Mouse (Mus musculus): ENCODE data around the gene Bco1.

Gene Bco1

DNA sequence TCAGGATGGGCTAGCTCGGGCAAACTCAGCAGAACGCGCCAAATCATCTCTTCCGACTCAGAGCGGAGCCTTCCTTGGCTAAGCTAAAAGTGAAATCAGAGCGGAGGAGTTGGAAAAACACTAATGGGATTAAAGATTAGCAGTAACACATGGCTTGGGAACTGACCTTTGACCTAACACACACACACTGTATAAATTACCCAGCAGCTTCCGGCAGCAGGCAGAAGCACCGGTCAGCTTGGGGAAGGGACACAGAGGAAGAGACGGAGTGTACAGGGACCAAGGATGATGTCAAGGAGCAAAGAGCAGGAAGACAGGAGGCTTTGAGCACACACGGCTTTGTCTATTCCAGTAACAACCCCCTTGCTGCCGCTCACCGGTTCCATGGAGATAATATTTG, at the start of gene Bco1:
Gene Bco1, plus strand, starts transcription at position 208 of the 400 bp plus-strand sequence.
- no peak for DNase-seq (ENCODE audit: low read depth)

DNA sequence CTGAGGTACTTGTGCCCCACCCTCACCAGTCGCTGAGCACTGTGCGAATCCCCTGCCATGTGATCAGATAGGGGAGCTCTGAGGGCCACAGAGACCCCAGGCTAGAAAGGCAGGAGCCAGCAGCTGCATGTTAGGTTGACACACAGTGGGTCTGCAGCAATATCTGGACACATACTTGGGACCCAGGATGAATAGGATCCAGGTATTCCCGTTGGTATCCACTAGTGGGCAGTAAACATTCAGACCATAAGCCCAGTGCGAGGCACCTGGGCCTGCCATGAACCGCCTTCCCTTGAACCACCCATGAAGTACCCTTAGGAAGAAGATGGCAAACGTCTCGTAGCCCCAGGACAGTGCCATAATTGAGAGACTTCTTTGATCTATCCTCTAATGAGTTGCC, 46.2 kb upstream of the Bco1 start:
- DNase-seq (ENCODE audit: low read depth), result no peak

DNA sequence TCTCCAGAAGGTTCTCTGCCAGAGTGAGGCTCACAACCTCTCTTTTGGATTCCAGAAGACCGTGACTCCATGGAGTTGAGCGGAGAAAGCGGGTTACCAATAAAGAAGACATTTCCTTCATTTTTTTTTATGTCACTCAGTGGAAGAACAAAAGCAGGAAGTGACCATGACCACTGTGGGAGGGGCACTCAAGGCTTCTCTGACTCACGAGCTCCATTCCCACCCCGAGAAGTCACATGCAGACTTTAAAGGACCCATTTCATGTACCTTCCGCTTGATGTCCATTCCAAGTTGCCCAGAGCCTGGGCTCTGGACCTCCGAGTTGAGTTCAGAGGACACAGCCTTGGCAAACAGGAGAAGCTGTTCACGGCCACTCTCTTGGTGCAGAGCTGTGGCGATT, 44.9 kb upstream of the Bco1 start:
- no peak for DNase-seq (ENCODE audit: low read depth)

DNA sequence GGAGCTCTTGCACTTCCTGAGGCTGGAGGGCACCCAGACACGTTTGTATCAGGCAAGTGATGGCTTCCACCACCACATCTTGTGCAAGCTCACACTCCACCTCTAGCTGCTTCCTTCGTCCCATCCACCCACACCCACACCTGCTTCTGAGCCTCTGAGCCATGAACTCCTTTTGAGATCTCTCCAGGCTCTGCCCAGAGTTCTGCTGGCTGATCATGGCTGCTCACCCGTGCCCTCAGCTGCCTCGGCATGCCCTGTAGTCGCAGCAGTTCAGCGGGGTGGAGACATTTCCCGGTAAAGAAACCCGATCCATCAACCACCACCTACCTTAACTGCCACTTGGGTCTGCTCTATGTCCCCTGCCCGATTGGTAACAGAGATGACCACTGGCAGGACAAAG, 44.3 kb upstream of the Bco1 start:
- no peak for DNase-seq (ENCODE audit: low read depth)

DNA sequence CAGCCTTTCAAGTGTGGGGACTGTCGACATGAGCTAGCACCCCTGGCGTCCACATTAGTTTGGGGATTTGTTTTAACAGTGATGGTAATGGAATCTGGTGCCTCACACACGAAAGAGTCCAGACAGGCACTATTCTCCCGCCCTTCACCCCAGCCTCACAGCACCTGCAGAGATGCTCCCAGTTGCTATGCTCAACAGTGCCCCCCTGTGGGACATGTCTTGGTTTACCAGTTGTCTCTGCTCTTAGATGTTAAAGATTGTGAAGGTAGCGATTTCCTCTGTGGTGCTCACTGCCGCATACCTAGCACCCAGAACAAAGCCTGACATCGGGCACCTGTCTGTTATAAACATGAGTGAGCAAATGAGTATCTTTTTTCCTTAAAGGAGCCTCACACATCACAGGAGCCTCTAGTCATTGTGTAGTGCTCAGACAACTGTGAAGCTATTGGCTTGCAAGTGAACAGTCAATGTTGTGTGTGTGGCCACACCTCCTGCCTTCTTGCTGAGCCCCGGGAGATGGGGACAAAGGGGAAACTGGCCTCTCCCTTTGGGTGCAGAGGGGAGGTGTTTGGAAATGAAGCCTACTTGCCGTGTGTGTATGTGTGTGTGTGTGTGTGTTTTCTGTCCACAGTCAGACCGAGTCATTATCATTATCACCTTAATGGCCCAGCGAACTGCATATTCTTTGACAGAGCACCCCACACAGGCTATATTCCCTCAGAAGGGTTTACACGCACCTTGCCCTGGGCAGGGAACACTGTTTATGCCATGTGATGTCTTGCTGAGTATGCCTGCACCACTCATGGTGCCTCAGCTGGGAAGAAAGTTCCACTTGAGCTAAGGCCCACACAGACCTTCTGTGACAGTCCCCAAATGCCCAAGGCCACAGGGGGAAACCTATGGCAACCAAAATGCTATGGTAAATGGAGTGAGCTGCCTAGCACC, 42.2 kb upstream of the Bco1 start:
- no peak for DNase-seq (ENCODE audit: low read depth)

DNA sequence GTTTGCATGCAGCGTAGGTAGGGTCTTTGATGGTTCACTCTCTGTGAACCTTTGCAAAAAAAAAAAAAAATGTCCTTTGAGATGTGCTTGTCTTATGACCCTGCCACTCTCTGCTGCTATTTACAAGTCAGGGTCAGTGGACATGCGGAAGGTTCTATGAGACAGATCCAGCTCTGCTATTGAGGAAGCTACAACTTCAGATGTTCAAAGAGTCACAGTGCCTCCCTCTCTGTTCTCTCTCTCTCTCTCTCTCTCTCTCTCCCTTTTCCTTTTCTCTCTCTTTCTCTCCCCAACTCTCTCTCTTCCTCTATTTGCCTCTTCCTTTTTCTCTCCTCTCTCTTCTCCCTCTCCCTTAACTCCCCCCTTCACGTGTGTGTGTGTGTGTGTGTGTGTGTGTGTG, 41.5 kb upstream of the Bco1 start:
- no peak for DNase-seq (ENCODE audit: low read depth)

DNA sequence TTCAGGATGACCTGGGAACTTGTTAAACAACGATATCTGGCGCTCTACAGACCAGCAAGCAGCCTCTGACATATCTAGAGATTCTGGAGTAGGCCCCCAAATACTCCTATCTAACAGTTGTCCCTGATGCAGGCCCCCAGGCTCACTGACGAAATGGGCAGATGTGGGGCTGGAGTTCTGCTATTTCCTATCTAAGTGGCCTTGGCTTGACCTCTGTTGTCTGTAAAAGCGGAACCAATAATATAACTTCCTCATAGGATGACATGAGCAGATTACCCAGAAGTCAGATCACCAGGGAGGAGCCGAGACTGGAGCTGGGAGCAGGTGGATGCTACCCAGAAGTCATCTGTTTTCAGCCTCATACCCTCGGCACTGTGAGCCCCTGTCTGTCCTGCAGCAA, 40.6 kb upstream of the Bco1 start:
- DNase-seq (ENCODE audit: low read depth), result no peak

DNA sequence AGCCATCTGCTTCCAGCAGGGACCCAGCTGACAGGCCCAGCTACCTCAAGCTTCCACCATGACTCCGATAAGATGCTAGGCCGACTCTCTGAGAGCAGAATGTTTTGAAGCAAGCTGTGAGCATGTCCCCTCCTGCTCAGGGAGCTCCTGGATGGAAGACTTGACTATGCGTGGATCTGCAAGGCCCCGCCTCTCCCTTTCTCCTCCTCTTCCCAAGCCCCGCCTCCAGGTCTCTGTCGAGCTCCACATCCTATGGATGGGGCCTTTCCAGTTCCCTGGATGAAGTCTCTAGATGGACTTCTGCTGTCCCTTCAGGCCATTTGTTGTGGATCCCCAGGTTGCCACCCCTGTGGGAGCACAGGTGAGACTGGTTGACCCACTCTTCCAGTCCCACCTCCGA, 36.6 kb upstream of the Bco1 start:
- no peak for DNase-seq (ENCODE audit: low read depth)

DNA sequence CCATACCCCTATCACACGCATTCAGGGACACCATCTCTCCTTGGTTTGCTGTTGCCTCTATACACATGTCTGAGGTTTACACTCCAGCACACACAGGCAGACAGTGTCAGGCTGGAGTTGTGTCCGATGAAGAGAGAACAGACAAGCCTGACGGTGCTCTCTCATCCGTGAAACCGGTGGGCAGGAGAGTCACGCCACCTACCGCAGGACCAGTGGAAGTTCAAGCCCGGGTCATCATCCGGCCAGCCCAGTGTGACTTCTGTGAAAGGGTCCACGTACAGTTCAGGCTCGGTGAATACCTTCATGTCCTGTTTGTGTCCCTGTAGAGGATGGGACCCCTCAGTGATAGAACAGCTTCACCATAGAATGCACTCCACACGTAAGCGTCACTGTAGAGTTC, 35.3 kb upstream of the Bco1 start:
- no peak for DNase-seq (ENCODE audit: low read depth)

DNA sequence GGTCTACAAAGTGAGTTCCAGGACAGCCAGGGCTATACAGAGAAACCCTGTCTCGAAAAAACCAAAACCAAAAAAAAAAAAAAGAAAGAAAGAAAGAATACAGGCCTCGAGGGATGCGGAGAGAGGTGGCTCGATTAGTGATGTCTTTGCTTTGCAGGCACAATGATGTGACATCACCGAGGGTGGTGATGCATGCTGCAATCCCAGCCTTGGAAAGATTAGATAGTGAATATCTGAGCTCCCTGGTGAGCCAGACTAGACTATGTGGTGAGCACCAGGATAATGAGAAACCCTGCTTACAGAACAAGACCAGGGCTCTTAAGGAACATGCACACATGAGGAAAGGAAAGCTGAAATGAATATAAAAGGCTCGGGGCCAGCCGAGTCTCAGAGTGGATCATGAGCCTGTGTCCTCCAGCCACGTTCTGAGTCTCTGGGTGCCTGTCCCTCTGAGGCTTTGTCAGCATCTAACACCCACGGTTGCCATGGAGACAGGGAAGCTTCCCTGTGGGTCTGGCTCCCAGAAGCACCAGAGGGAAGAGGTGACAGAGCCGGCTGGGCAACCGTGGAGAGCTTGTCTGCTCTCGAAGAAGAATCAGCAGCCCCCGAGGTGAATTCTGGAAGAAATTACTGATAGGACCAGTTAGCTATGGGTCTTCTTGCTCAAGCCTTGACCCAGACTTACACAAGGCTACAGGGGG, 34.3 kb upstream of the Bco1 start:
- DNase-seq (ENCODE audit: low read depth), result no peak

DNA sequence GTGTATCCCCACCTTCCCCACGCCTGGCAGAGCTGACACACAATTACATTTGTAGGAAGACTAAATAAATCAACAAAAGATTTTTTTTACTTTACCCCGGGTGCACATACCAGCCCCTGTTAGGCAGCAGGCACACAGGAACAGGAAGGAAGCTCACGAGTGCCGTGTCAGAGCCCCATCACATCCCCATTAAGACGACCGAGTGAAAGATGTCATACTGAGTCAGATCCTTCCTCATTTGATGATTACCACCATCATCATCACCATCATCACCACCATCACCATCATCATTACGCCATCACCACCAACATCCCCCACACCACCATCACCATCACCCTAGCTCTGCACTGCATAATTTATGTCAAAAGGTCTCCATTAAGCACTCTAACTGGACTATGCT, 28.7 kb upstream of the Bco1 start:
- DNase-seq (ENCODE audit: low read depth), result no peak

DNA sequence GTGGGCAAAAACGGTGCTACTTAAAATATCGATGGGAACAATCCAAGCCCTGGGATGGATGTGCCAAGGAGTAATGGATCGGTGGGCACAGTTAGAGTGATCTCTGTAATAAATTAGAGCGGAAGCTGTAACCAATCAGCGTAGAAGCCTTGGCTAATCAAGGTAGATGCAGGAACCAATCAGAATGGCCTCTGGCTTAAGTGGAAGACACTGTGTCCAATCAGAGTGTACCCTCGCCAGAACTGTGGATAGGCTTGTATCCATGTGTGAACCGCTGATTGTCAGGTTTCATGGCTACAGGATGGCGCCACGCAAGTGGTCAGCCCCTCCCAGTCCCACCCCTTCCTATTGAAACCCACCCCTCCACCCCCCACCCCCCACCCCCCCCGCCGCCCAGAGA, 28.3 kb upstream of the Bco1 start:
- DNase-seq (ENCODE audit: low read depth), result no peak

DNA sequence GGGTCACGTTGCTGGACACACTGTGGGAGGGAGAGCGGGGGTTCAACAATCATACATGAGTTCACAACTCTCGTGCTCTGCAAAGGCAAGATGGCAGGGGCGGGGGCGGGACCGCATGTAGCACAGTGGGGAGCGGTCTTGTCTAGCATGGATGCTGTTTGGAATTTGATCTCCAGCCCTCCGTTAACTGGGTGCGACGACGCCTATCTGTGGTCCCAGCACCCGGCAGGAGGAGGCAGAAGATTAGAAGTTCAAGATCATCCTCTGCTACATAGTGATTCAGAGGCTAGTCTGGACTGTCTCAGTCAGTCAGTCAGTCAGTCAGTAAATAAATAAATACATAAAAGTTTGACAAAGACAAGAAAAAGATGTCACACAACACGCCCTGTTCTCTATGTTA, 27.4 kb upstream of the Bco1 start:
- no peak for DNase-seq (ENCODE audit: low read depth)

DNA sequence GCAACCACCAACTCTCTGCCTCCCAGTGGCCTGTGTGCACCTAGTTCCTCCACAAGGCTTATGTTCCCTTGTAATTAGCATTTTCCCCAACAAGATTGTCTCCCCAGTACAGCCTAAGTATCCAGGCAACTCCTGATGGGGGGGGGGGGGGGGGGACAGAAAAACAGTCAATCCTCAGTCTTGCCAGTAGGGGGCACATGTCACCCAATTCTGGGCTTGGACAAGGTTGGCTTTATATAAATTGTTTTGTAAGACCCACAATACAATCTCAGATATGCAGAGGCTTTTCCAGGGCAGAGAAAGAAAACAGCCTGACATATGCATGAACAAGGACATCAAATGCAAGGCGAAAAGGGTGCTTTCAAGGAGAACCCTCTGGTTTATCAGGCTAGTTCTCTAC, 25.9 kb upstream of the Bco1 start:
- DNase-seq (ENCODE audit: low read depth), result peak; percentile 5

DNA sequence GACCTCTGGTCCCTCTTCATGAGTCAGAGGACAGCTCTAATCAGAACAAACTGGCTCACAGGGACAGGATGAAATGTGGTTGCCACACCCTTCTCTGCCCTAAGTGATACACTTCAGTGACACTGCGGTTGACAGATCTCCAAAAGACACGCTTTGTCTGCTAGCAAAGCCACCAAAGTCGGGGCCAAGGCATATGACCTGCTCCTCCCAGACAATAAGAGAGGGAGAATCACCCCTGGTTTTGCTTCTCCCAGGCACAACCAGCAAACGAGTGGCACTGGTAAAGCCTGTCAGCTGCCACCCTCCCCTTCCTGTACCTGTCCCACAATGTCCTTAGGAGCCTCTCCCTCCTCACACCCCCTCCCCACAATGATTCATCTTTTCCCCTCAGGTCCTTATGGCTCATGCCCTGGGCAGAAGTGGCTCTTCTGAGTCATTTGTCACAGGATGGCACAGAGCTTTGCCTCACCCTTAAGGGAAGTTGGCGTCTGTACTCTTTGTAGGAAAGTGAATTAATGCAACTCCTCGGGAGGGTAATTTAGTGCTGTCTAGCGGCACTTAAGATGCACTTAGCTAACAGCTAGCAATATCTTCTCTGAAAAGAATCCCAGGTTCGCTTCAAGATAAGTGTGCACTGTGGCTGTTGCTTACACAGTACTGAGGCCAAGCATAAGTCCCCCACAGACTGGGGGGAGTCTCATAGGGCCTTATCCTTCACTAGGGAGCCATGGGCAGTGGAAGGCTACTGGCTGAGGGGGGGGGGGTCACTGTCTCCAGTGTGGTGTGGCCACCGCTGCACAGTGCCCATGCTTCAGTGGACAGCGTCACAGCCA, 21.1 kb upstream of the Bco1 start:
- DNase-seq (ENCODE audit: low read depth), result no peak

DNA sequence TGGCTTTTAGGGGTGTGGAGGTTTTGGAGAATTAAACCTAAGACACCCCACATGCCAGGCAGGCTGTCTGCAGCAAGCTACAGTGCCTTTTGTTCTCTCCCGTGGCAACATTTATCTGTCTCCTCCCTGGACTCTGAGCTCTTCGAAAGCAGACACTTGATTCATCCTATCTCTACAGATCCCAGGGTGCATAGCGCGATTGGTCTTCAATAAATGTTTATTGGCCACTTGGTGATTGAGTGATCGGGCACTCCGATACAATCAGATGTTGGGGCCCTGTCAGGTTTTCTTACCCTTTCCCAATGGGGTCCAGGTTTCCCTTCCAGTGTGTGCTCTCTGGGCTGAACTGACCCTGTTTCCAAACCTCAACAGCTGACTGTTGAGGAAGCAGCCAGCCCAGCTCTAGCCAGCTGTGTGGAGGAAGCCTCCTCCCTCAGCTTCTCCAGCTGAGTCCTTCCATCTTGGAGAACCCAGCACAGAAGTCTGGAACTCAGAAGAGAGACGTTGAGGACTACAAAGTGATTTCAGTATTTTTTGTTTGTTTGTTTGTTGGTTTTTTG, 17.2 kb upstream of the Bco1 start:
- no peak for DNase-seq (ENCODE audit: low read depth)

DNA sequence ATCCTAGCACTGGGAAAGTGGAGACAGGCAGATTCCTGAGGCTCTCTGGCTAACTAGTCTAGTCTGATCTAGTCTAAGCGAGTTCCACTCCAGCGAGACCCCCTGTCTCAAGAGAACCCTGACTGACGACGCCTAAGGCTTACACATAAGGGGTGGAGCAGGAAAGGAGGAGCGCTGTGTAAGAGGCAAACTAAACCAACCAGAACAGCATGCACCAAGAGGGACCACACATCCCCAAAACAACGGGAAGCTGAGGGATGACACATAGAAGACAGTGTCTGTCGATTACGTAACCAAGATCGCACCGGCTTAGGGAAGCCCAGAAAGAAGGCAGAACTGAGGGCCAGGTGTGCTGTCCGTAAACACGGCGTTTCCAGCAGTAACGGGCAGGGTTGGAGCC, 16.0 kb upstream of the Bco1 start:
- no peak for DNase-seq (ENCODE audit: low read depth)

DNA sequence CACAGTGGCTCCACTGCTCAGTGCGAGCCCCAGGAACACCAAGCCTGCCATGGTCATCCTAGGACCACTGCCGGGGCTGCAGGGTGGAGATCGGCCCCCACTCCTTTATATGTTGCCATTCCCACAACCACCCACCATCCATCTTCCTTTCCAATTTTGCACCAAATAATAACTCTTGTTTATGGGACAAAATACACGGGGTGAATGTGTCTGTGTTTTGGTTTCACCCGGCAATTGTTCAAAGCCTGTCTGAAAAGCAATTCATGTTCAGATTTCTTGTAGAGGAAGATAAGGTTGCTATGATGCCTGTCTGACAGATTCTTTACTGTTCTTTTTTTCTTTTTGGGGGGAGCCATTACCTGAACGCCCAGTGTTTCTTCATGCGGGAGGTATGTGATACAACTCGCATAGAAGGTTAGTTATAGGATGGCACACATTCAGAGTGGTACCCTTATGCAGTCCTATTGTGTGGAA, 13.2 kb upstream of the Bco1 start, which contains the start of gene Pkd1l2:
Gene Pkd1l2, minus strand, starts transcription at position 51 of the 474 bp plus-strand sequence.
- no peak for DNase-seq (ENCODE audit: low read depth)

DNA sequence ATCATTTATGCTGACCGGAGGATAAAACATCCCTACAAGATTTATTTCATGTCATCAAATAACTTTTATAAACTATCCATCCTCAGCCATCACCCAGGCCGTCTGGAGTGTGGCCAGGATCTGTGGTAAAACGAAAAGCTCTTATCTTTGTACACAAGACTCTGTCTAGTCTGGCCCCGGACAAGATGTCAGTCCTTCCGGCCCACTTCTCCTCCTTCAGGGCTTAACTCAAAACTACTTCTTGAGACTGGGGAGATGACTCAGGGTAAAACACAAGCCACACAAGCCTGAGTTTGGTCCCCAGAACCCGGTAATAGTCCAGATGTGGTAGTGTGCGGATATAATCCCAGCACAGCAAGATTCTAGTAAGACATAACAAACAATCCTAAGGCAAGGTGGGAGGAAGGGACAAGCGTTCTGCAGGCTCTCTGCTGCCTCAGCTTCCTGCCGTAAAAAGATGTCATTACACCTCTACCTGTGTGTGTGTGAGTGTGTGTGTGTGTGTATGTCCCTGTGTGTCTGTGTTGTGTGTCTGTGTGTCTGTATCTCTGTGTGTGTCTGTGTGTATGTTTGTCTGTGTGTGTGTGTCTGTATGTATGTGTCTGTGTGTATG, 12.6 kb upstream of the Bco1 start:
- DNase-seq (ENCODE audit: low read depth), result no peak

DNA sequence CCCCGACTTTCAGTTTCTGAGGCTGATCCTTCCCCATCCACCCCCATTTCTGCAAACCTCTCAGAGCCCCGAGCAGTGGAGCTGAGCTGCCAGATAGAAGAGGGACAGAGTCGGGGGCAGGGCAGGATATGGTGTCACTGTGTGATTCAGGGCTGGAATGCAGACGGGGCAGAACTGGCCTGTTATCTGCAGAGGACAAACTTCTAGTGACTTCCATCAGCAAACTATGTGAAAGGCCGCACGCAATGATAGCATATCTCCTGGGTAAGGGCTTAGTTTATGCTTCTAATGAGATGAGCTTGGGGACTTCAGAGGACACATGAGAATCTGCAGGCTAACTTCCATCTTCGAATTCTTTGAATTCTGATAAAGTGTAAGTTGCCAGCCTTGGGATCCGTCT, 10.1 kb upstream of the Bco1 start:
- no peak for DNase-seq (ENCODE audit: low read depth)

DNA sequence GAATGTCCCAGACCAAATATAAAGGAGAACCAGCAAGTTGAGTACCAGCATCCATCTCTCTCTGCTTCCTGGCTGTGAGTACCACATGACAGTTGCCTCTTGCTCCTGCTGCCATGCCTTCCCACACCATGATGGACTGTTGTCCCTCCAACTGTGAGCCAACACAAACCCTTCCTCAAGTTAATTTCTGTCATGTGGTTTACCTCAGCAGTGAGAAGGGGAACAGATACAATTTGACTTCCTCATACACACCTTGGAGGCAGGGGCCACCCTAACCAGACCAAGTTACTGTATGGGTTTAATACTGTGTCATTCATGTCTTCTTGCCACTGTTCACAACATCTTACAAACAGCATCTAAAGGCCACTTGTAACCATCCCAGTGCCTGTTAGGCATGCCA, 8.6 kb upstream of the Bco1 start:
- DNase-seq (ENCODE audit: low read depth), result no peak

DNA sequence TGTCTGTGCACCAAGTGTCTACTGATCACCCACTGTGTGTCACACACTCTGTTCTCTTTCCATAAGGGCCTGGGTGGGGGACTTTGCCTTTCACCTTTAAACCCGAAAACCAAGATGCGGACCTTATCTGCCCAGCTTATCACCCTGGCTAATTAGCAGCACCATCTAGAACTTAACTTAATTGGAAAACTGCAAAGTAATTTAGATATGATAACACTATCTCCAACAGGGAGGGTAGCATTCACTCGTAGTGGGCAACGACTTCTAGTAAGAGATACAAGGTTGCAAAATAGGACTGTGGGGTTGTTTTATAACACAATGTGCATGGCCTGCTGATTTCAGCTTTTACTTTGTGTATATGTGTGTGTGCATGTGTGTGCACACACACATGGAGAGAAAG, 5.9 kb upstream of the Bco1 start:
- DNase-seq (ENCODE audit: low read depth), result no peak
